Mouse (Mus musculus) ES-Bruce4 (cell line): ENCODE measurements around the gene Opa3. TPM values are rescaled to one million over a fixed set of nuclear protein-coding genes. Genes with fewer than 3 reads are reported as not detected.

Source experiments
- H3K27ac ChIP-seq: 2 replicates; pipeline ENCODE4 v1.5.1; 2012; ENCODE audit warnings: low read length, inconsistent platforms; ENCODE audit not compliant: insufficient read depth
- H3K27me3 ChIP-seq: 2 replicates; pipeline ENCODE4 v1.6.1; 2012; ENCODE audit warnings: mild to moderate bottlenecking, low read length, inconsistent platforms; ENCODE audit not compliant: control insufficient read depth, poor library complexity, insufficient read depth, severe bottlenecking
- H3K36me3 ChIP-seq: 2 replicates; pipeline ENCODE4 v1.6.1; 2012; ENCODE audit warnings: inconsistent platforms, mild to moderate bottlenecking, low read length, moderate library complexity; ENCODE audit not compliant: control insufficient read depth, poor library complexity, insufficient read depth, severe bottlenecking
- H3K4me1 ChIP-seq: one replicate; pipeline ENCODE4 v1.8.1; 2011; ENCODE audit warnings: low read length; ENCODE audit not compliant: control insufficient read depth, insufficient read depth
- H3K4me3 ChIP-seq: 2 replicates; pipeline ENCODE4 v1.5.1; 2011; ENCODE audit warnings: low read depth, mild to moderate bottlenecking, low read length
- H3K9ac ChIP-seq: 2 replicates; pipeline ENCODE4 v1.6.1; 2012; ENCODE audit warnings: low read depth, mild to moderate bottlenecking, inconsistent platforms; ENCODE audit not compliant: poor library complexity, severe bottlenecking
- H3K9me3 ChIP-seq: replicated peaks from 2 replicates; pipeline ENCODE4 v1.6.1; 2012; ENCODE audit warnings: mild to moderate bottlenecking, low read length, inconsistent platforms; ENCODE audit not compliant: control insufficient read depth, poor library complexity, insufficient read depth, severe bottlenecking
- CTCF ChIP-seq: IDR thresholded peaks from one replicate; pipeline ENCODE4 v1.8.1; 2011; ENCODE audit warnings: low read depth, low read length
- EP300 ChIP-seq: IDR thresholded peaks from 2 replicates; pipeline ENCODE4 v1.6.1; 2011; ENCODE audit warnings: low read depth, low read length; ENCODE audit not compliant: insufficient read depth
- POLR2A ChIP-seq: IDR thresholded peaks from one replicate; pipeline ENCODE4 v1.8.1; 2011; ENCODE audit warnings: low read length; ENCODE audit not compliant: insufficient read depth
- polyA plus RNA-seq: library from polyadenylated mRNA; stranded (reverse); fragments of >200 nt; gene quantifications from 2 replicates; pipeline ENCODE4 v1.2.4, GENCODE M21; 2011; ENCODE audit warnings: low read depth; ENCODE audit not compliant: missing spikeins, insufficient read depth, insufficient read length

Opa3 gene
- polyA plus RNA-seq, 1 experiment = 22.3 TPM

DNA sequence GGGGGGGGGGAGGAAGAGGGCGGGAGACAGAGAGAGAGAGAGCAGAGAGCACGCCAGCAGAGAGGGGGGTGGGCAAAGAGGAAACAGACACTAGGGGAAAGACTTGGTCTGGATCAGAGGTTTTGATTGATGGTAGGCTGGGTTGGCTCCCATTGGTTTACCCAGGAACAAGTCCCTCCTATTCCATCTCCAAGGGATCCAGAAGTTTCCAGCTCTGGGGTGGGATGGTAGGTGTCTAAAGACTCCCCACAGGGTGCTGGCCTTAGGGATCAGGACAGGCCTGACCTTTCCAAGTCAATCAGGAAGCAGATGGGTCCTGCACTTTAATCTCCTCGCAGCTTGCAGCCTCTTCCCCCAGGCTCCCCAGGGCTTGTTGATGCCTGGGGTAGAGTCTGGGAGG, 10.2 kb upstream of the Opa3 start:
- TF ChIP-seq POLR2A (no peak), CTCF (no peak), EP300 (no peak)
- Histone ChIP-seq H3K27me3 (no peaks in the 10 kb centered on the region), H3K9ac (no peak overlapping the region), H3K4me1 (peaks cover 2% of the 10 kb centered on the region), H3K4me3 (no peak overlapping the region), H3K9me3 (no peaks in the 10 kb centered on the region), H3K27ac (no peak overlapping the region), H3K36me3 (no peaks in the 10 kb centered on the region)

DNA sequence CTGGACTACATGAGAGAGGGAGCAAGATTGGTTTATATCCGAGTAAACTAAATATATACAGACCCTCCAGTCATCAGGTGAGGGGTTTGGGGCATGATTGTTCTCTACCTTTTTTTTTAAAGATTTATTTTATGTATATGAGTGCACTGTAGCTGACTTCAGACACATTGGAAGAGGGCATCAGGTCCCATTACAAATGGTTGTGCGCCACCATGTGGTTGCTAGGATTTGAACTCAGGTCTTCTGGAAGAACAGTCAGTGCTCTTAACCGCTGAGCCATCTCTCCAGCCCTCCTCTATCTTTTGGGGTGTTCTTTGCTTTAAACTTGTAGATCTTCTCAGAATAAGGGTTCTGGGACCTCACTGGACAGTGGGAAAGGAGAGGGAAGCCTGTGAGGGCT, 8.1 kb upstream of the Opa3 start:
- Histone ChIP-seq H3K27ac (no peak overlapping the region), H3K36me3 (no peaks in the 10 kb centered on the region), H3K4me3 (no peak overlapping the region), H3K9ac (no peak overlapping the region), H3K27me3 (no peaks in the 10 kb centered on the region), H3K9me3 (no peaks in the 10 kb centered on the region), H3K4me1 (no peaks in the 10 kb centered on the region)
- TF ChIP-seq POLR2A = no peak
- TF ChIP-seq CTCF = no peak
- no peak for TF ChIP-seq EP300

- Histone ChIP-seq H3K4me1 (no peaks in the 10 kb centered on the region), H3K36me3 (no peaks in the 10 kb centered on the region), H3K4me3 (peak overlapping the region; percentile 21), H3K27ac (no peak overlapping the region), H3K9ac (no peak overlapping the region), H3K27me3 (no peaks in the 10 kb centered on the region), H3K9me3 (no peaks in the 10 kb centered on the region)
- TF ChIP-seq CTCF (no peak), EP300 (no peak), POLR2A (no peak)
Observed at GRCm38 (mm10) chr7:19222189-19222588, 5.9 kb upstream of the Opa3 start.

GRCm38 (mm10) chr7:19222875-19223274, 5.3 kb upstream of the Opa3 start:
- no peaks in the 10 kb centered on the region for H3K27me3 ChIP-seq
- peak overlapping the region; percentile 21; the same call in 1 of the 2 replicates for H3K4me3 ChIP-seq
- no peaks in the 10 kb centered on the region for H3K4me1 ChIP-seq
- H3K27ac ChIP-seq = no peak overlapping the region
- H3K9ac ChIP-seq = no peak overlapping the region
- no peaks in the 10 kb centered on the region for H3K9me3 ChIP-seq
- TF ChIP-seq EP300 (no peak), CTCF (no peak), POLR2A (no peak)
- no peaks in the 10 kb centered on the region for H3K36me3 ChIP-seq

DNA sequence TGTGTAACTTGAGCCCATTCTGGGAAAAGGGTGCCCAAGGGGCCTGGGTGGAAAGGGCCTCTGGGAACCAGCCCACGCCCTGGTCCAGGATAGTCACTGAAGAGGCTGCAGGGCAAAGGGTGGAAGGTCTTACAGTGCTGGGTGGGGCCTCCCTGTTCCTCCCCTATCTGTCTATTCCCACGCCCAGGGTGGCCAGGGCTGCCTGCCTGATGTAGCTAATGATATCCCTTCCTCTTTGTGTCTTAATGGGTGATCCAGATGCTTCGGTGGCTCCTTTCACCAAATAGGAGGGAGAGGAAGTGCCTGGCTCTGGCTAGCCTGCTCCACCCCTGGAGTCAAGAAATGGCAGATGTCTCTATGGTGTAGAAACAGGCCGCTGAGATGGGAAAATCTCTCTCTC, 3.2 kb upstream of the Opa3 start:
- no peak overlapping the region for H3K4me3 ChIP-seq
- no peak overlapping the region for H3K9ac ChIP-seq
- no peaks in the 10 kb centered on the region for H3K4me1 ChIP-seq
- TF ChIP-seq CTCF (no peak), EP300 (no peak), POLR2A (no peak)
- H3K27ac ChIP-seq = no peak overlapping the region
- no peaks in the 10 kb centered on the region for H3K36me3 ChIP-seq
- H3K27me3 ChIP-seq = no peaks in the 10 kb centered on the region
- H3K9me3 ChIP-seq = no peaks in the 10 kb centered on the region

- H3K4me1 ChIP-seq = no peaks in the 10 kb centered on the region
- H3K27me3 ChIP-seq = no peaks in the 10 kb centered on the region
- no peaks in the 10 kb centered on the region for H3K9me3 ChIP-seq
- H3K36me3 ChIP-seq = no peaks in the 10 kb centered on the region
- H3K4me3 ChIP-seq = peak overlapping the region; percentile 88
- TF ChIP-seq POLR2A (no peak), CTCF (no peak), EP300 (no peak)
- H3K9ac ChIP-seq = peak overlapping the region; percentile 52
- peak overlapping the region; percentile 73 for H3K27ac ChIP-seq
Observed at GRCm38 (mm10) chr7:19226817-19227797, 1.0 kb upstream of the Opa3 start.
